Mouse (Mus musculus): ENCODE data around the gene Gprin3. TPM values are rescaled to one million over a fixed set of nuclear protein-coding genes. Genes with fewer than 3 reads are reported as not detected.

The Gprin3 gene
- total RNA-seq (2021) = 10 to 100 TPM in 1 of 2 experiments, 1 to 10 TPM in 1; 9.7 to 11.1 TPM

GRCm38 (mm10) chr6:59425824-59426533, at the start of gene Gprin3:
Gene Gprin3, minus strand, starts transcription at chr6:59426294.
- DNase-seq = peak; percentile 65 to 78

GRCm38 (mm10) chr6:59458861-59459260, 32.8 kb upstream of the Gprin3 start:
- no peak for DNase-seq

- no peak for DNase-seq
Observed at GRCm38 (mm10) chr6:59456116-59456515, 30.0 kb upstream of the Gprin3 start.

- DNase-seq = no peak
Observed at GRCm38 (mm10) chr6:59451348-59451747, 25.3 kb upstream of the Gprin3 start.

GRCm38 (mm10) chr6:59445101-59445503, 19.0 kb upstream of the Gprin3 start:
- no peak for DNase-seq

GRCm38 (mm10) chr6:59435906-59436305, 9.8 kb upstream of the Gprin3 start:
- no peak for DNase-seq

GRCm38 (mm10) chr6:59433116-59433515, 7.0 kb upstream of the Gprin3 start:
- no peak for DNase-seq

- no peak for DNase-seq
Observed at GRCm38 (mm10) chr6:59426534-59426885, 416 bp upstream of the Gprin3 start.

GRCm38 (mm10) chr6:59424871-59425740, 988 bp downstream of the Gprin3 start:
- DNase-seq = no peak

- no peak for DNase-seq
Observed at GRCm38 (mm10) chr6:59423836-59424235, 2.3 kb downstream of the Gprin3 start.

GRCm38 (mm10) chr6:59419264-59419663, 6.8 kb downstream of the Gprin3 start:
- no peak for DNase-seq

- DNase-seq = no peak
Observed at GRCm38 (mm10) chr6:59418659-59419058, 7.4 kb downstream of the Gprin3 start.

GRCm38 (mm10) chr6:59414816-59415215, 11.3 kb downstream of the Gprin3 start:
- DNase-seq = no peak

GRCm38 (mm10) chr6:59412417-59413346, 13.4 kb downstream of the Gprin3 start:
- DNase-seq = no peak

GRCm38 (mm10) chr6:59409001-59409700, 16.9 kb downstream of the Gprin3 start:
- DNase-seq = no peak

- DNase-seq = no peak
Observed at GRCm38 (mm10) chr6:59407482-59407997, 18.6 kb downstream of the Gprin3 start.

- DNase-seq = no peak
Observed at GRCm38 (mm10) chr6:59390208-59390607, 35.9 kb downstream of the Gprin3 start.

GRCm38 (mm10) chr6:59365300-59365699, 60.8 kb downstream of the Gprin3 start:
- no peak for DNase-seq

GRCm38 (mm10) chr6:59363282-59363681, 62.8 kb downstream of the Gprin3 start:
- DNase-seq = no peak

- no peak for DNase-seq
Observed at GRCm38 (mm10) chr6:59354943-59355342, 71.2 kb downstream of the Gprin3 start.

GRCm38 (mm10) chr6:59351108-59351789, 74.8 kb downstream of the Gprin3 start:
- no peak for DNase-seq
